Mouse (Mus musculus): ENCODE results near the gene Vmn1r208.
"Not testable (repeated sequence)": the region's sequence is repeated elsewhere in the genome, so short reads cannot be mapped to it uniquely, and the experiment has no call there.

DNA sequence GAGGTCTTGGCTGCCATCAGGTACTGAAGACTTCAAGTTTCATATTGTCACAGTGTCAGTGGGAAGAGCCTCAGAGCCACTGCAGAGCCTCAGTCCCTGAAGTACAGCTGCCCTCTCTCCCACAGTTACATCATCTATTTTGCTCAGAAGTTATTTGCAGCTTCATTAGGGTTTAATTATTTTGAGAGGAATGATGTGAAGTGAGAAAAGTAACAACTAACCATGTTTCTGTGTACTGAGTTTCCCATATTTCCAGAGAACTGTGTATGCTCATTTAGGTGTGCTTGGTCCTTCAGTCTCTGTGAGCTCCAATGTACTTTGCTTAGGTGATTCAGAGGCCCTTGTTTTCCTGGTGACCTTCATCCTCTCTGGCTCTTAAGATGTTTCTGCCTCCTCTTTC is 32.4 kb upstream of the Vmn1r208 start, which contains the start of gene Vmn1r209:
- not testable (repeated sequence) for TF ChIP-seq CTCF (conservative IDR thresholded peaks at IDR 0.05; ENCODE audit: low read length); POU5F1 (IDR thresholded peaks at IDR 0.05; ENCODE audit: borderline replicate concordance, low read length)

Measured in E14TG2a.4 (cell line).